8 mouse cellular contexts compared by ENCODE assay signal in the genomic region with DNA sequence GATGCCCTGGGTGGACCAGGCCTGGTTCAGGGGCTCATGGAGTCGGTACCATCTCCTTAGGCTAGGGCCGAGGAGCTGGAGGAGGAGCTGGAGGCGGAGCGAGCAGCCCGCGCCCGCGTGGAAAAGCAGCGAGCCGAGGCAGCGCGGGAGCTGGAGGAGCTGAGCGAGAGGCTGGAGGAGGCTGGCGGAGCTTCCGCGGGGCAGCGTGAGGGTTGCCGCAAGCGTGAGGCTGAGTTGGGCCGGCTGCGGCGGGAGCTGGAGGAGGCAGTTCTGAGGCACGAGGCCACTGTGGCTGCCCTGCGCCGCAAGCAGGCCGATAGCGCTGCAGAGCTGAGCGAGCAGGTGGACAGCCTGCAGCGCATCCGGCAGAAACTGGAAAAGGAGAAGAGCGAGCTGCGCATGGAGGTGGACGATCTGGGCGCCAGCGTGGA. TPM values are rescaled to one million over a fixed set of nuclear protein-coding genes. Genes with fewer than 3 reads are reported as not detected.
DNase-seq lines count a peak whose midpoint lies in the region; ATAC-seq and TF ChIP-seq lines count a peak whose summit lies in the region.

No protein-coding gene starts in this region.

- DNase-seq in lung, adult 2 months: no peak
- peak; percentile 78 to 84 for DNase-seq in cerebellum, adult 2 months
- peak; percentile 82 for DNase-seq in forebrain, postnatal 0 days
- peak; percentile 19 to 60 for DNase-seq in kidney, postnatal 25 days
- DNase-seq in natural killer cell, adult 2 months (ENCODE audit: low spot score in 2 of 2): no peak

- H3K36me3 ChIP-seq in lung, embryonic 15.5 days: peaks cover 7% of the 10 kb centered on the region; the same call in 1 of the 2 replicates
- H3K36me3 ChIP-seq in forebrain, postnatal 0 days (ENCODE audit: insufficient read depth): peaks cover 31% of the 10 kb centered on the region
- peaks cover 46% of the 10 kb centered on the region for H3K36me3 ChIP-seq in megakaryocyte, embryonic 14.5 days (replicated peaks; ENCODE audit: low read length)
- peaks cover 9% of the 10 kb centered on the region; the same call in 1 of the 2 replicates for H3K36me3 ChIP-seq in stomach, embryonic 14.5 days (ENCODE audit: control insufficient read depth, insufficient read depth, low read length)

- H3K27ac ChIP-seq in lung, embryonic 15.5 days: no peak overlapping the region
- H3K27ac ChIP-seq in cerebellum, adult 2 months (ENCODE audit: insufficient read depth, low read length): peak overlapping the region; percentile 80
- H3K27ac ChIP-seq in forebrain, postnatal 0 days (ENCODE audit: low read depth, low read length): 0 out of 2 replicates have a peak overlapping the region, but pooled peaks have one; percentile 17
- H3K27ac ChIP-seq in stomach, embryonic 14.5 days (ENCODE audit: low read length): no peak overlapping the region

- H3K9ac ChIP-seq in lung, embryonic 15.5 days: peak overlapping the region; percentile 20; the same call in 1 of the 2 replicates
- H3K9ac ChIP-seq in forebrain, postnatal 0 days: peak overlapping the region; percentile 61
- H3K9ac ChIP-seq in stomach, embryonic 14.5 days (replicated peaks; ENCODE audit: low read depth, low read length): no peak overlapping the region

- no peaks in the 10 kb centered on the region for H3K9me3 ChIP-seq in lung, embryonic 15.5 days
- no peaks in the 10 kb centered on the region for H3K9me3 ChIP-seq in forebrain, postnatal 0 days (ENCODE audit: low read length)
- H3K9me3 ChIP-seq in megakaryocyte, embryonic 14.5 days: no peaks in the 10 kb centered on the region
- H3K9me3 ChIP-seq in stomach, embryonic 14.5 days (ENCODE audit: control insufficient read depth, low read depth, low read length): no peaks in the 10 kb centered on the region

- peak; percentile 4; the same call in 1 of the 2 replicates for ATAC-seq in lung, embryonic 15.5 days (ENCODE audit: borderline replicate concordance, extremely low read depth, low FRiP score, low TSS enrichment)
- ATAC-seq in forebrain, postnatal 0 days: peak; percentile 85
- peak; percentile 37; the same call in 1 of the 2 replicates for ATAC-seq in stomach, embryonic 14.5 days (ENCODE audit: insufficient number of reproducible peaks, insufficient read depth, low FRiP score, low read depth)

- WGBS in lung, embryonic 15.5 days: 2% methylated on average over 34 of the region's 35 CpGs
- WGBS in lung, adult 2 months: 11% methylated on average over 35 of the region's 35 CpGs
- 2% methylated on average over 35 of the region's 35 CpGs for WGBS in cerebellum, adult 2 months
- 3% methylated on average over 35 of the region's 35 CpGs for WGBS in forebrain, postnatal 0 days
- 3% methylated on average over 35 of the region's 35 CpGs for WGBS in stomach, embryonic 14.5 days

- peaks cover 10% of the 10 kb centered on the region for H3K4me1 ChIP-seq in lung, embryonic 15.5 days
- H3K4me1 ChIP-seq in lung, adult 2 months (ENCODE audit: control insufficient read depth, insufficient read depth, low read length): peaks cover 6% of the 10 kb centered on the region
- peaks cover 34% of the 10 kb centered on the region for H3K4me1 ChIP-seq in cerebellum, adult 2 months (ENCODE audit: control insufficient read depth, insufficient read depth, low read length)
- 0 out of 2 replicates have a peak, but pooled peaks cover 3% of the 10 kb centered on the region for H3K4me1 ChIP-seq in forebrain, postnatal 0 days (ENCODE audit: insufficient read depth)
- H3K4me1 ChIP-seq in megakaryocyte, embryonic 14.5 days: peaks cover 47% of the 10 kb centered on the region
- peaks cover 6% of the 10 kb centered on the region; the same call in 1 of the 2 replicates for H3K4me1 ChIP-seq in stomach, embryonic 14.5 days (ENCODE audit: control insufficient read depth, insufficient read depth, low read length)

- peak overlapping the region; percentile 26 for H3K4me3 ChIP-seq in lung, embryonic 15.5 days
- no peak overlapping the region for H3K4me3 ChIP-seq in lung, adult 2 months (replicated peaks; ENCODE audit: extremely low read depth, low read depth, low read length)
- peak overlapping the region; percentile 39 for H3K4me3 ChIP-seq in cerebellum, adult 2 months (replicated peaks; ENCODE audit: insufficient read depth, low read depth, low read length)
- peak overlapping the region; percentile 44 for H3K4me3 ChIP-seq in forebrain, postnatal 0 days (ENCODE audit: low read depth, low read length)
- H3K4me3 ChIP-seq in megakaryocyte, embryonic 14.5 days (replicated peaks): peak overlapping the region; percentile 91
- H3K4me3 ChIP-seq in stomach, embryonic 14.5 days (ENCODE audit: low read depth, low read length): peak overlapping the region; percentile 8; the same call in 1 of the 2 replicates

- no peak for TF ChIP-seq CTCF in lung, adult 2 months (IDR thresholded peaks at IDR 0.05; ENCODE audit: insufficient read depth, low read length)
- no peak for TF ChIP-seq CTCF in cerebellum, adult 2 months (IDR thresholded peaks at IDR 0.05; ENCODE audit: borderline replicate concordance, insufficient read depth, low read depth, low read length)
- TF ChIP-seq CTCF in forebrain, postnatal 0 days (IDR thresholded peaks at IDR 0.05; ENCODE audit: low read depth): no peak; the same call in 1 of the 2 replicates

- peak overlapping the region; percentile 59 for H3K4me2 ChIP-seq in lung, embryonic 15.5 days
- peak overlapping the region; percentile 90 for H3K4me2 ChIP-seq in forebrain, postnatal 0 days (ENCODE audit: low read depth)
- peak overlapping the region; percentile 40 for H3K4me2 ChIP-seq in stomach, embryonic 14.5 days (replicated peaks; ENCODE audit: low read depth, low read length)

- no peak for TF ChIP-seq POLR2A in lung, adult 2 months (IDR thresholded peaks at IDR 0.05; ENCODE audit: borderline replicate concordance, extremely low read depth, low read depth, low read length)
- peak; percentile 64 for TF ChIP-seq POLR2A in cerebellum, adult 2 months (IDR thresholded peaks at IDR 0.05; ENCODE audit: borderline replicate concordance, insufficient read depth, low read length)

- H3K27me3 ChIP-seq in lung, embryonic 15.5 days: peaks cover 73% of the 10 kb centered on the region
- H3K27me3 ChIP-seq in cerebellum, adult 2 months (ENCODE audit: control insufficient read depth, insufficient read depth, low read length): no peaks in the 10 kb centered on the region
- H3K27me3 ChIP-seq in forebrain, postnatal 0 days (ENCODE audit: insufficient read depth, low read length): no peaks in the 10 kb centered on the region; the same call in none of the 2 replicates
- peaks cover 58% of the 10 kb centered on the region for H3K27me3 ChIP-seq in megakaryocyte, embryonic 14.5 days (replicated peaks)
- peaks cover 21% of the 10 kb centered on the region for H3K27me3 ChIP-seq in stomach, embryonic 14.5 days (ENCODE audit: control insufficient read depth, insufficient read depth, low read length)

RNA-seq across cellular contexts. Expression of a gene that starts 18.2 kb away (rescaled TPM):
- polyA plus RNA-seq in lung, embryonic 15.5 days (2015; fragmentation: Nextera tagmentation; extraction: Ambion mirVana): 0.85 and 1.1 TPM in 2 replicates
- polyA plus RNA-seq in lung, adult 2 months (2012; rRNA removed): 0.07 TPM in 1 of 2 replicates, not detected in the other
- polyA plus RNA-seq in cerebellum, adult 2 months (2012; rRNA removed): 17.6 and 20.8 TPM in 2 replicates
- 0.29 and 1.0 TPM in 2 replicates for total RNA-seq in forebrain, postnatal 0 days (2014; rRNA removed)
- polyA plus RNA-seq in forebrain, postnatal 0 days (2015; fragmentation: Nextera tagmentation; extraction: Ambion mirVana): 1.3 and 2.0 TPM in 2 replicates
- 0.95 TPM in 1 of 2 replicates, not detected in the other for polyA plus RNA-seq in megakaryocyte, embryonic 14.5 days (2012; ENCODE audit: insufficient read depth, low replicate concordance)
- 0.39 and 0.76 TPM in 2 replicates for polyA plus RNA-seq in stomach, embryonic 14.5 days (2014; fragmentation: Nextera tagmentation; extraction: Ambion mirVana)

RNA-seq across cellular contexts. Expression of a gene that starts 36.6 kb away (rescaled TPM):
- polyA plus RNA-seq in lung, embryonic 15.5 days (2015; fragmentation: Nextera tagmentation; extraction: Ambion mirVana): 26.5 and 29.8 TPM in 2 replicates
- polyA plus RNA-seq in lung, adult 2 months (2012; rRNA removed): 32.7 and 35.4 TPM in 2 replicates
- 25.7 and 26.5 TPM in 2 replicates for polyA plus RNA-seq in cerebellum, adult 2 months (2012; rRNA removed)
- total RNA-seq in forebrain, postnatal 0 days (2014; rRNA removed): 10.0 and 11.9 TPM in 2 replicates
- polyA plus RNA-seq in forebrain, postnatal 0 days (2015; fragmentation: Nextera tagmentation; extraction: Ambion mirVana): 10.1 and 11.9 TPM in 2 replicates
- 7.9 and 8.8 TPM in 2 replicates for polyA plus RNA-seq in megakaryocyte, embryonic 14.5 days (2012; ENCODE audit: insufficient read depth, low replicate concordance)
- 24.2 and 26.1 TPM in 2 replicates for polyA plus RNA-seq in stomach, embryonic 14.5 days (2014; fragmentation: Nextera tagmentation; extraction: Ambion mirVana)

Comparison
In these comparisons a context has a peak if more than half of its experiments do, and no peak if none do; other contexts are left out.
1. ATAC-seq: peak in every context shown above with its lines; median percentile 85 in forebrain, postnatal 0 days; 37 in stomach, embryonic 14.5 days; 4 in lung, embryonic 15.5 days.
2. H3K27ac ChIP-seq: peak in cerebellum, adult 2 months (single experiment) and forebrain, postnatal 0 days (single experiment); none in lung, embryonic 15.5 days (single experiment) and stomach, embryonic 14.5 days (single experiment).
3. H3K4me2 ChIP-seq: peak in every context shown above with its lines; median percentile 90 in forebrain, postnatal 0 days; 59 in lung, embryonic 15.5 days; 40 in stomach, embryonic 14.5 days.
4. DNase-seq: peak in cerebellum, adult 2 months (2 of 2), forebrain, postnatal 0 days (single experiment) and kidney, postnatal 25 days (2 of 2); none in lung, adult 2 months (single experiment) and natural killer cell, adult 2 months (0 of 2).